Mouse (Mus musculus) forebrain, embryonic 13.5 days (tissue): ENCODE measurements around the gene Ankrd13d. TPM values are rescaled to one million over a fixed set of nuclear protein-coding genes. Genes with fewer than 3 reads are reported as not detected.
"Not testable (repeated sequence)": the region's sequence is repeated elsewhere in the genome, so short reads cannot be mapped to it uniquely, and the experiment has no call there.

Experiments used
- ATAC-seq: fragments of 200-750 bp; cut with Nextera tagmentation; 2 replicates; pipeline ENCODE4 v1.8.0; 2017
- H3K27ac ChIP-seq: fragments of 300-500 bp; sonication (generic); 2 replicates; pipeline ENCODE4 v1.5.1; 2015; ENCODE audit warnings: inconsistent platforms, mild to moderate bottlenecking, moderate library complexity
- H3K27me3 ChIP-seq: fragments of 300-500 bp; sonication (generic); 2 replicates; pipeline ENCODE4 v1.6.1; 2015; ENCODE audit warnings: mild to moderate bottlenecking, inconsistent platforms
- H3K36me3 ChIP-seq: fragments of 300-500 bp; sonication (generic); 2 replicates; pipeline ENCODE4 v1.6.1; 2015; ENCODE audit warnings: mild to moderate bottlenecking, inconsistent platforms; ENCODE audit not compliant: poor library complexity, severe bottlenecking
- H3K4me1 ChIP-seq: fragments of 300-500 bp; sonication (generic); 2 replicates; pipeline ENCODE4 v1.6.1; 2015; ENCODE audit warnings: inconsistent platforms
- H3K4me2 ChIP-seq: fragments of 300-500 bp; sonication (generic); 2 replicates; pipeline ENCODE4 v1.6.1; 2015; ENCODE audit warnings: inconsistent platforms, mild to moderate bottlenecking, moderate library complexity
- H3K4me3 ChIP-seq: fragments of 300-500 bp; sonication (generic); 2 replicates; pipeline ENCODE4 v1.5.1; 2015; ENCODE audit warnings: mild to moderate bottlenecking, inconsistent platforms
- H3K9ac ChIP-seq: fragments of 300-500 bp; sonication (generic); 2 replicates; pipeline ENCODE4 v1.6.1; 2015; ENCODE audit warnings: mild to moderate bottlenecking, inconsistent platforms
- H3K9me3 ChIP-seq: fragments of 300-500 bp; sonication (generic); replicated peaks from 2 replicates; pipeline ENCODE4 v1.6.1; 2016; ENCODE audit warnings: inconsistent platforms
- WGBS: fragments of 180-500 bp; shearing (Covaris S2); methylation state at CpG from one replicate; pipeline ENCODE4 v1.1.7; 2015; 5-methylcytosine and 5-hydroxymethylcytosine counted together
- polyA plus RNA-seq: library from polyadenylated mRNA; unstranded; fragments of >200 nt; fragmentation: Nextera tagmentation; extraction: Ambion mirVana; gene quantifications from 2 replicates; pipeline ENCODE4 v1.2.1, GENCODE M21; 2015

The Ankrd13d gene
- polyA plus RNA-seq, 1 experiment from 2014 or later: 14.0 TPM

- no peak overlapping the region for H3K27ac ChIP-seq
- no peak overlapping the region for H3K4me2 ChIP-seq
- H3K4me1 ChIP-seq: peaks cover 12% of the 10 kb centered on the region; the same call in 1 of the 2 replicates
- no peak overlapping the region for H3K4me3 ChIP-seq
- no peak for ATAC-seq
- 75% methylated on average over 11 of the region's 11 CpGs for WGBS
- H3K36me3 ChIP-seq: no peaks in the 10 kb centered on the region
- no peak overlapping the region for H3K9ac ChIP-seq
- H3K27me3 ChIP-seq: 0 out of 2 replicates have a peak, but pooled peaks cover 5% of the 10 kb centered on the region
- no peaks in the 10 kb centered on the region for H3K9me3 ChIP-seq
Measured at GRCm38 (mm10) chr19:4255583-4256162, 27.3 kb downstream of the Ankrd13d start.

- ATAC-seq: no peak
- Histone ChIP-seq H3K4me1 (peaks cover 12% of the 10 kb centered on the region; the same call in 1 of the 2 replicates), H3K27ac (no peak overlapping the region), H3K27me3 (0 out of 2 replicates have a peak, but pooled peaks cover 5% of the 10 kb centered on the region), H3K9me3 (no peaks in the 10 kb centered on the region), H3K4me3 (no peak overlapping the region), H3K4me2 (no peak overlapping the region), H3K36me3 (no peaks in the 10 kb centered on the region), H3K9ac (no peak overlapping the region)
- 90% methylated on average over 7 of the region's 7 CpGs for WGBS
Measured at GRCm38 (mm10) chr19:4254230-4254629, 28.7 kb downstream of the Ankrd13d start.

- not testable (repeated sequence) for H3K27me3 ChIP-seq, H3K9me3 ChIP-seq, H3K4me1 ChIP-seq, H3K4me3 ChIP-seq, ATAC-seq, H3K9ac ChIP-seq, H3K4me2 ChIP-seq, H3K27ac ChIP-seq, H3K36me3 ChIP-seq
- WGBS: 79% methylated on average over 1 of the region's 1 CpGs
Measured at GRCm38 (mm10) chr19:4248683-4249082, 34.3 kb downstream of the Ankrd13d start.

- Histone ChIP-seq H3K27me3 (no peaks in the 10 kb centered on the region), H3K36me3 (no peaks in the 10 kb centered on the region), H3K27ac (no peak overlapping the region), H3K4me2 (no peak overlapping the region), H3K4me3 (no peak overlapping the region), H3K9me3 (no peaks in the 10 kb centered on the region), H3K9ac (no peak overlapping the region), H3K4me1 (no peaks in the 10 kb centered on the region)
- 59% methylated on average over 1 of the region's 1 CpGs for WGBS
- no peak for ATAC-seq
Measured at GRCm38 (mm10) chr19:4247010-4247409, 35.9 kb downstream of the Ankrd13d start.

GRCm38 (mm10) chr19:4244775-4245174, 38.2 kb downstream of the Ankrd13d start:
- H3K4me3 ChIP-seq: no peak overlapping the region
- no peaks in the 10 kb centered on the region for H3K36me3 ChIP-seq
- no peaks in the 10 kb centered on the region for H3K4me1 ChIP-seq

GRCm38 (mm10) chr19:4242416-4242815, 40.5 kb downstream of the Ankrd13d start:
- no peak overlapping the region for H3K4me2 ChIP-seq
- 69% methylated on average over 3 of the region's 3 CpGs for WGBS
- H3K36me3 ChIP-seq: no peaks in the 10 kb centered on the region
- no peaks in the 10 kb centered on the region for H3K9me3 ChIP-seq
- no peak overlapping the region for H3K4me3 ChIP-seq
- no peak overlapping the region for H3K27ac ChIP-seq
- no peaks in the 10 kb centered on the region for H3K27me3 ChIP-seq
- no peak overlapping the region for H3K9ac ChIP-seq
- no peaks in the 10 kb centered on the region for H3K4me1 ChIP-seq
- ATAC-seq: no peak

More at GRCm38 (mm10) chr19:4244775-4245174, 38.2 kb downstream of the Ankrd13d start:
- ATAC-seq: no peak
- Histone ChIP-seq H3K27ac (no peak overlapping the region), H3K9ac (no peak overlapping the region), H3K27me3 (no peaks in the 10 kb centered on the region), H3K4me2 (no peak overlapping the region), H3K9me3 (no peaks in the 10 kb centered on the region)
- 86% methylated on average over 6 of the region's 6 CpGs for WGBS

- Histone ChIP-seq H3K4me3 (no peak overlapping the region), H3K36me3 (no peaks in the 10 kb centered on the region), H3K4me1 (no peaks in the 10 kb centered on the region), H3K27me3 (no peaks in the 10 kb centered on the region), H3K4me2 (no peak overlapping the region), H3K9me3 (no peaks in the 10 kb centered on the region), H3K9ac (no peak overlapping the region), H3K27ac (no peak overlapping the region)
- 75% methylated on average over 8 of the region's 8 CpGs for WGBS
- no peak for ATAC-seq
Measured at GRCm38 (mm10) chr19:4240247-4240668, 42.7 kb downstream of the Ankrd13d start.

- Histone ChIP-seq H3K4me3 (no peak overlapping the region), H3K4me2 (no peak overlapping the region), H3K36me3 (no peaks in the 10 kb centered on the region), H3K4me1 (peaks cover 10% of the 10 kb centered on the region), H3K9ac (no peak overlapping the region), H3K27ac (no peak overlapping the region), H3K27me3 (peaks cover 17% of the 10 kb centered on the region), H3K9me3 (no peaks in the 10 kb centered on the region)
- no peak for ATAC-seq
- 83% methylated on average over 4 of the region's 4 CpGs for WGBS
Measured at GRCm38 (mm10) chr19:4234548-4234947, 48.4 kb downstream of the Ankrd13d start.

GRCm38 (mm10) chr19:4232651-4233050, 50.3 kb downstream of the Ankrd13d start:
- Histone ChIP-seq H3K4me3 (no peak overlapping the region), H3K4me1 (peaks cover 10% of the 10 kb centered on the region), H3K27ac (no peak overlapping the region), H3K36me3 (no peaks in the 10 kb centered on the region), H3K9ac (peak overlapping the region; percentile 69; the same call in 1 of the 2 replicates), H3K27me3 (peaks cover 29% of the 10 kb centered on the region), H3K9me3 (no peaks in the 10 kb centered on the region), H3K4me2 (peak overlapping the region; percentile 87)
- WGBS: 79% methylated on average over 7 of the region's 7 CpGs
- ATAC-seq: no peak

- peak overlapping the region; percentile 87 for H3K4me2 ChIP-seq
- peaks cover 30% of the 10 kb centered on the region for H3K27me3 ChIP-seq
- peak overlapping the region; percentile 69 for H3K9ac ChIP-seq
- H3K9me3 ChIP-seq: no peaks in the 10 kb centered on the region
- peak; percentile 36; the same call in 1 of the 2 replicates for ATAC-seq
- H3K36me3 ChIP-seq: no peaks in the 10 kb centered on the region
- WGBS: 36% methylated on average over 2 of the region's 2 CpGs
- H3K4me3 ChIP-seq: peak overlapping the region; percentile 60
- no peak overlapping the region for H3K27ac ChIP-seq
- H3K4me1 ChIP-seq: peaks cover 10% of the 10 kb centered on the region
Measured at GRCm38 (mm10) chr19:4232186-4232572, 50.8 kb downstream of the Ankrd13d start.

- 12% methylated on average over 26 of the region's 26 CpGs for WGBS
- peaks cover 32% of the 10 kb centered on the region for H3K27me3 ChIP-seq
- peak within 1 kb of the TSS; percentile 60 for H3K4me3 ChIP-seq
- peak; percentile 93 for ATAC-seq
- H3K4me2 ChIP-seq: peak within 1 kb of the TSS; percentile 87
- H3K9ac ChIP-seq: peak within 1 kb of the TSS; percentile 69
- H3K36me3 ChIP-seq: no peaks in the 10 kb centered on the region
- peak within 1 kb of the TSS; percentile 48; the same call in 1 of the 2 replicates for H3K27ac ChIP-seq
- H3K9me3 ChIP-seq: no peaks in the 10 kb centered on the region
- H3K4me1 ChIP-seq: peaks cover 10% of the 10 kb centered on the region
Measured at GRCm38 (mm10) chr19:4231253-4232185, 51.4 kb downstream of the Ankrd13d start, which contains the start of gene Pold4. Gene Pold4 (plus strand): TSS chr19:4231899.

- Histone ChIP-seq H3K27me3 (peaks cover 36% of the 10 kb centered on the region), H3K4me3 (no peak overlapping the region), H3K9me3 (no peaks in the 10 kb centered on the region), H3K4me2 (no peak overlapping the region), H3K9ac (no peak overlapping the region), H3K4me1 (peaks cover 10% of the 10 kb centered on the region), H3K36me3 (no peaks in the 10 kb centered on the region), H3K27ac (no peak overlapping the region)
- 71% methylated on average over 8 of the region's 8 CpGs for WGBS
- ATAC-seq: no peak
Measured at GRCm38 (mm10) chr19:4230415-4230814, 52.5 kb downstream of the Ankrd13d start.
